In genomic region chr6:129163606-129164005, GRCm38 (mm10) we compare ENCODE assay signal across 24 mouse cellular contexts. TPM values are rescaled to one million over a fixed set of nuclear protein-coding genes. Genes with fewer than 3 reads are reported as not detected.
"Had no signal": no experiment of that assay in that cellular context is flagged by ENCODE, and none has a peak within 500 bp of the region (broad histone marks: within the 10 kb centered on the region; RNA-seq: fewer than 3 reads in every experiment).

No protein-coding gene starts in this region.

- ATAC-seq: hindbrain, embryonic 16.5 days; hindbrain, postnatal 0 days; inflammation-experienced regulatory T-cells, adult 6 months; intestine, embryonic 15.5 days; intestine, embryonic 16.5 days; intestine, postnatal 0 days had no signal

- DNase-seq: heart, postnatal 10 days; heart, postnatal 14 days; heart, postnatal 36 days; heart, postnatal 4 days; kidney, adult 11 months; kidney, adult 18-20 months; kidney, adult 2 months; kidney, adult 8-10 months; kidney, postnatal 10 days; kidney, postnatal 14 days; kidney, postnatal 4 days; layer of hippocampus, adult 9-11 months had no signal

RNA-seq across cellular contexts. Expression of gene Clec2d, which starts 16.8 kb away (rescaled TPM):
- polyA plus RNA-seq: heart, embryonic 10.5 days; heart, embryonic 11.5 days; hindbrain, embryonic 10.5 days; hindbrain, embryonic 11.5 days; hindbrain, embryonic 12.5 days; hindbrain, embryonic 13.5 days; hindbrain, postnatal 0 days had no signal
